Mouse (Mus musculus) liver, embryonic 14.5 days (tissue): ENCODE measurements around the gene Mlf2. TPM values are rescaled to one million over a fixed set of nuclear protein-coding genes. Genes with fewer than 3 reads are reported as not detected.

Experiments
- ATAC-seq: fragments of 200-750 bp; cut with Nextera tagmentation; 2 replicates; pipeline ENCODE4 v1.8.0; 2017; ENCODE audit warnings: moderate number of reproducible peaks, mild to moderate bottlenecking, moderate library complexity; ENCODE audit not compliant: insufficient read depth
- DNase-seq, 3 experiments: peaks; one replicate each; pipeline ENCODE4 v3.0.0-alpha.2; 2012 to 2013; ENCODE audit warnings: low read depth in 3 of 3, low spot score in 3 of 3
- H3K27ac ChIP-seq: fragments of 300-500 bp; sonication (generic); 2 replicates; pipeline ENCODE4 v1.5.1; 2014; ENCODE audit warnings: moderate library complexity, mild to moderate bottlenecking, control low read depth, inconsistent platforms
- H3K27me3 ChIP-seq: fragments of 300-500 bp; sonication (generic); 2 replicates; pipeline ENCODE4 v1.6.1; 2014; ENCODE audit warnings: mild to moderate bottlenecking, low read length, moderate library complexity; ENCODE audit not compliant: control insufficient read depth, insufficient read depth
- H3K36me3 ChIP-seq: fragments of 300-500 bp; sonication (generic); replicated peaks from 2 replicates; pipeline ENCODE4 v1.6.1; 2014; ENCODE audit warnings: low read depth; ENCODE audit not compliant: control insufficient read depth, insufficient read depth
- H3K4me1 ChIP-seq, 2 experiments: fragments of 200-500 bp in 1 of 2; fragments of 300-500 bp in 1 of 2; sonication (generic) in 1 of 2; replicated peaks; 2 replicates each; pipeline ENCODE4 v1.6.1; 2012 to 2014; ENCODE audit warnings: antibody characterized with exemption in 1 of 2, inconsistent platforms in 1 of 2, low read length in 1 of 2; ENCODE audit not compliant: control insufficient read depth in 2 of 2, insufficient read depth in 2 of 2
- H3K4me2 ChIP-seq: fragments of 300-500 bp; sonication (generic); 2 replicates; pipeline ENCODE4 v1.6.1; 2014; ENCODE audit warnings: low read depth, mild to moderate bottlenecking, control low read depth, moderate library complexity
- H3K4me3 ChIP-seq, 2 experiments: fragments of 200-500 bp in 1 of 2; fragments of 300-500 bp in 1 of 2; sonication (generic) in 1 of 2; 2 replicates each; pipeline ENCODE4 v1.5.1; 2012 to 2014; ENCODE audit warnings: low read depth in 2 of 2, low read length in 2 of 2, mild to moderate bottlenecking in 2 of 2, control low read depth in 1 of 2, inconsistent platforms in 1 of 2, moderate library complexity in 1 of 2; ENCODE audit not compliant: insufficient read depth in 1 of 2
- H3K9ac ChIP-seq: fragments of 300-500 bp; sonication (generic); replicated peaks from 2 replicates; pipeline ENCODE4 v1.6.1; 2014; ENCODE audit warnings: mild to moderate bottlenecking, control low read depth, moderate library complexity
- H3K9me3 ChIP-seq: fragments of 300-500 bp; sonication (generic); 2 replicates; pipeline ENCODE4 v1.6.1; 2016; ENCODE audit warnings: low read length, mixed read lengths; ENCODE audit not compliant: control insufficient read depth
- CTCF ChIP-seq: IDR thresholded peaks from 2 replicates; pipeline ENCODE4 v1.5.1; 2016; ENCODE audit warnings: antibody characterized with exemption, low read depth, control low read depth
- EP300 ChIP-seq: IDR thresholded peaks from 2 replicates; pipeline ENCODE4 v1.6.1; 2016; ENCODE audit warnings: antibody characterized with exemption, low read depth
- WGBS: fragments of 180-500 bp; shearing (Covaris S2); extraction: QIAGEN DNeasy Blood & Tissue Kit; methylation state at CpG from one replicate; pipeline ENCODE4 v1.1.7; 2014; ENCODE audit not compliant: insufficient replicate concordance; 5-methylcytosine and 5-hydroxymethylcytosine counted together
- polyA plus RNA-seq, 2 experiments: library from polyadenylated mRNA; depleted of rRNA in 1 of 2; stranded (reverse) in 1 of 2; unstranded in 1 of 2; fragments of >200 nt; fragmentation: Nextera tagmentation in 1 of 2; extraction: Ambion mirVana in 1 of 2; gene quantifications; 2 replicates each; pipeline versions ENCODE4 v1.2.1 to v1.2.3; 2012 to 2014

The Mlf2 gene
- polyA plus RNA-seq, 2 experiments, result 85.0 to 98.1 TPM

- H3K27me3 ChIP-seq, result peaks cover 66% of the 10 kb centered on the region
- H3K4me3 ChIP-seq, result peak overlapping the region; percentile 64 to 70
- H3K9me3 ChIP-seq, result no peaks in the 10 kb centered on the region
- H3K36me3 ChIP-seq, result no peaks in the 10 kb centered on the region
- H3K4me2 ChIP-seq, result peak overlapping the region; percentile 83
- TF ChIP-seq CTCF, result no peak
- no peak for DNase-seq
- H3K4me1 ChIP-seq, result peaks cover 0 to 4% of the 10 kb centered on the region in 2 experiments; a peak in 2 of 4 replicates
- ATAC-seq, result no peak
- WGBS, result 22% methylated on average over 12 of the region's 12 CpGs
- H3K9ac ChIP-seq, result peak overlapping the region; percentile 27; the same call in 1 of the 2 replicates
- H3K27ac ChIP-seq, result no peak overlapping the region
These were observed 15.1 kb upstream of the Mlf2 start for GRCm38 (mm10) chr6:124915942-124916694.

- Histone ChIP-seq H3K4me3 (peak overlapping the region; percentile 64 to 70), H3K4me1 (peaks cover 0 to 6% of the 10 kb centered on the region in 2 experiments; a peak in 2 of 4 replicates), H3K9me3 (no peaks in the 10 kb centered on the region), H3K27me3 (peaks cover 66% of the 10 kb centered on the region), H3K27ac (no peak overlapping the region; the same call in 1 of the 2 replicates), H3K36me3 (no peaks in the 10 kb centered on the region), H3K4me2 (peak overlapping the region; percentile 83), H3K9ac (peak overlapping the region; percentile 76)
- no peak for TF ChIP-seq EP300
- TF ChIP-seq CTCF, result peak; percentile 56
- peak in 2 of 3 experiments; percentile 45 to 48 for DNase-seq
- peak; percentile 72 for ATAC-seq
- 4% methylated on average over 58 of the region's 67 CpGs for WGBS
These were observed 14.3 kb upstream of the Mlf2 start for GRCm38 (mm10) chr6:124916695-124917517.

DNA sequence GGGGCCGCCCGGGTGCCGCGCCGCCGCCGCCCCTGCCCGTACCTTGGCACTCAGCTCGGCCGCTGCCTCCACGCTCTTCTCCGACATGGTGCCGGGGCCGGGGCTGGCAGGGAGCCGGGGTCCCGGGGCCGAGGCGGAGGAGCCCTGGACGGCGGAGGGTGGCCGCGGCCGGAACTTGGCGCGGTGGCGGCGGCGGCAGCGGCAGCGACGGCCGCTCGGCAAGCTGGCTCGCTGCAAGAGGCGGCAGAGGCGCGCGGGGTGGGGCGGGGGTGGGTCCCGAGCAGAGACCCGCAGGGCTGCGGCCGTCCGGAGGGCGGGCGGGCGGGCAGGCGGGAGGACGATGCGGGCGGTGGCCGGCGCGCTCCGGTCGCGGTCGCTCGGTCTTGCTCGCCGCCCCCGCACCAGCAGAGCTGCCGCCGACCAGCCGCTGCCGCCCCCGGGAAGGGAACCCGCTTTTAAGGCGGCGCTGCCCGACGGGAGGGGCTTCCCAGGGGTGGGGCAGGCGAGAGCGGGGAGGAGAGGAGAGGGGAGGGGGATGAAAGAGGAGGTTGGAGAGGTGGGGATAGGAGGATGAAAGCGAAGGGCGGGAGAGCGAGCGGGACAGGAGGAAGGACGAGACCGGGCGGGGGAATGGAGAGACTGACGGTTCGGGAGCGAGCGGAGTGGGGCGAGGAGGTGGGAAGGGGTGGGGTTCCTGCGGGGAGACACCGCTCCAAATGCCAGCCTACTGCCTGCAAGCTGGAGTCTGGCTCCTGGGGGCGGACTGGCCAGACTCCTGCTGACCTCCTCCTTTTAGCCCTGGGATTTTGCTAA lies 13.5 kb upstream of the Mlf2 start:
- Histone ChIP-seq H3K27me3 (peaks cover 66% of the 10 kb centered on the region), H3K36me3 (no peaks in the 10 kb centered on the region), H3K4me3 (peak overlapping the region; percentile 58 to 70), H3K4me1 (peaks cover 0 to 6% of the 10 kb centered on the region in 2 experiments; a peak in 2 of 4 replicates), H3K27ac (no peak overlapping the region; the same call in 1 of the 2 replicates), H3K9me3 (no peaks in the 10 kb centered on the region), H3K9ac (peak overlapping the region; percentile 76), H3K4me2 (peak overlapping the region; percentile 83)
- ATAC-seq (peak; percentile 51), DNase-seq (peak in 2 of 3 experiments; percentile 35 to 41)
- WGBS, result under 1% methylated on average over 82 of the region's 89 CpGs
- TF ChIP-seq EP300 (no peak), CTCF (no peak)

GRCm38 (mm10) chr6:124918331-124918690 lies 12.9 kb upstream of the Mlf2 start:
- Histone ChIP-seq H3K4me1 (peaks cover 0 to 6% of the 10 kb centered on the region in 2 experiments; a peak in 2 of 4 replicates), H3K27ac (no peak overlapping the region), H3K9me3 (no peaks in the 10 kb centered on the region), H3K36me3 (no peaks in the 10 kb centered on the region), H3K9ac (no peak overlapping the region), H3K4me3 (peak overlapping the region; percentile 28 to 70; a peak in 3 of 4 replicates), H3K4me2 (peak overlapping the region; percentile 83), H3K27me3 (peaks cover 66% of the 10 kb centered on the region)
- ATAC-seq (no peak), DNase-seq (no peak)
- TF ChIP-seq EP300, result no peak
- no peak for TF ChIP-seq CTCF
- 15% methylated on average over 7 of the region's 7 CpGs for WGBS
